Mouse (Mus musculus): ENCODE measurements around the gene Vamp5. TPM values are rescaled to one million over a fixed set of nuclear protein-coding genes. Genes with fewer than 3 reads are reported as not detected.
A peak's percentile ranks its signal among the peaks of the same experiment; 100 is the strongest.

Gene Vamp5
- total RNA-seq, 2 experiments from 2014 or later: 22.9 to 25.5 TPM

- DNase-seq (ENCODE audit: low spot score in 2 of 2): peak; percentile 72 to 76
These were observed 32.9 kb downstream of the Vamp5 start, which contains the start of gene 0610030E20Rik for GRCm38 (mm10) chr6:72347166-72347941. 0610030E20Rik (plus strand) TSS chr6:72347317.

- no peak for DNase-seq (ENCODE audit: low spot score in 2 of 2)
These were observed 34.0 kb downstream of the Vamp5 start for GRCm38 (mm10) chr6:72346261-72346660.

DNA sequence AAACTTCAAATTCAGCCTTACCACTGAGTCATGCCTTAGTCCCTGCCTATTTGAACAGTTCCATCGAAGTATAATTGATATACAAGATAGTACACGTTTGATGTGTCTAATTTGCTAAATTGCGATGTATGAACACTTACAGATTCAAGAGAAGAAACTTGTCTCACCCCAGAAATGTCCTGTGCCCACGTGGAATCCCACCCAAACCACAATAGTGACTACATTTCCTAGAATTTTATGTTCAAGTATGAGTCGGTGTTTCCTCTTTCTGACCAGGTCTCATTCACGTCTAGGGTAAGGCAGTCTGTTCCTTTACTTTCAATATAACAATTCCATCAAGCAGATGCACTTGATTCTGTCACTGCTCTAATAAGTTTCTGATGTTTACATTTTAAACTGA, 34.6 kb downstream of the Vamp5 start:
- DNase-seq (ENCODE audit: low spot score in 2 of 2): no peak

- peak; percentile 90 to 91 for DNase-seq (ENCODE audit: low spot score in 2 of 2)
These were observed 35.1 kb downstream of the Vamp5 start, which contains the start of gene Usp39 for GRCm38 (mm10) chr6:72345074-72345567. Usp39 (minus strand) TSS chr6:72345184.

DNA sequence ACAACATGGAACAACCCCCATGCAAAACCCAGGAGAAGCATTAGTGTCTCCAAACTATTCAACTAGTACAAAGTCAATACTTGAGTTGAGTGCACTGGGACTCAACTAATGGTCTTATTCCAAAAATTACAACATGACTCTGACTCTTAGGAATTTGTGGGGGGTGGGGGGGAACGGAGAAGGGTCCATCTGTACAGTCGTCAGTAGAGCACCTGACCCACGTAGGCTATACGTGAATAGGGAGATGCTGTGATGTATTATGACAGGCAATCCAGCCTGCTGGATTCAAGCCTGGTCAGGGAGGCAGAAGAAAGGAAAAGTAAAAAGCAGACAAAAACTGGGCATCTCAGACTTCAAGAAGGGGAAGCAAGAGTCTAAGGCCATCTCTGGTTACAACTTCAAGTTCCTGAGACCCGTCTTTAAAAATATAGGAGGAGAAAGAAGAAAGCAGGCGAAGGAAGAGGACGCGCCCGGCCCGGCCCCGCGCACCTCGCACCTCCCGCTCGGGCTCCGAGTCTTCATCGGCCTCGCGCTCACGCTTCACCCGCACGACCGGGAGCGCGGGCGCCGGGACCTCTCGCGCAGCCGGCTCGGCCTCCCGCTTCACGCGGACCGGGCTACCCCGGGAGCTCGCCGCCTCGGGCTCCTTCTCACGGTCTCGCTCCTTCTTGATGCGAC, 35.7 kb downstream of the Vamp5 start:
- DNase-seq (ENCODE audit: low spot score in 2 of 2): no peak

DNA sequence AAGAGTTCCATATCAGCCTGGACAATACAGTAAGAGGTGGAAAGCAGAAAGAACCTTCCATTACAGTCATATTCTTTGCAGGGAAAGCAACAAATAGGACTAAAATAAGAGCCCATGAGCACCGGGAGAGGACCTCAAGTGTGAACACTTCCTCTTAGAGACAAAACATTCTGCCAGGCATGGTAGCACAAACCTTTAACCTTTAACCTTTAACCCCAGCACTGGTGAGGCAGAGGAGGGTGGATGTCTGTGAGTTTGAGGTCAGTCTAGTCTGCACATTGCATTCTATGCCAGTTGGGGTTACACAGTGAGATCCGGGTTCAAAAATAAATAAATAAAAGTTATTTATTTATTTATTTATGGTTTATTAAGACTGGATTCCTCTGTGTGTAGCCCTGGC, 39.8 kb downstream of the Vamp5 start:
- DNase-seq (ENCODE audit: low spot score in 2 of 2): no peak

DNA sequence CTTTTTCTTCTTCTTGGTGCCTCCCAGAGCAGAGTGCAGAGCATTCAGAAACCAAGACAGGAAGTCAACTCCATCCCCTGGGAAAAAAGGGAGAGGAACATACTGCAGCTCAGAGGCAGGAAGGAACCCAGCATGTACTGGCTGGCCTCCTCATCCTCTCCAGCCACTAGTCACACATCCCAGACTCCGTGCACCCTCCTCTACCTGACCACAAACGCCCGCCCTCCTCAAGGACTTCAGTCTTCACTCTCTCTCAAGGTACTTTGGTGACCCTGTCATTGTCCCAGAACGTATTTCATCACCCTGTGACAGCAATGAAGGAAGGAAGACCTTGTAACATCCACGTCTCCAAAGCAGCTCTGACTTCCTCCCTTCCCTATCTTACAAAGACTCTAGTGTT, 47.2 kb downstream of the Vamp5 start:
- DNase-seq (ENCODE audit: low spot score in 2 of 2): no peak

GRCm38 (mm10) chr6:72330133-72330532, 50.1 kb downstream of the Vamp5 start:
- DNase-seq (ENCODE audit: low spot score in 2 of 2): no peak

DNA sequence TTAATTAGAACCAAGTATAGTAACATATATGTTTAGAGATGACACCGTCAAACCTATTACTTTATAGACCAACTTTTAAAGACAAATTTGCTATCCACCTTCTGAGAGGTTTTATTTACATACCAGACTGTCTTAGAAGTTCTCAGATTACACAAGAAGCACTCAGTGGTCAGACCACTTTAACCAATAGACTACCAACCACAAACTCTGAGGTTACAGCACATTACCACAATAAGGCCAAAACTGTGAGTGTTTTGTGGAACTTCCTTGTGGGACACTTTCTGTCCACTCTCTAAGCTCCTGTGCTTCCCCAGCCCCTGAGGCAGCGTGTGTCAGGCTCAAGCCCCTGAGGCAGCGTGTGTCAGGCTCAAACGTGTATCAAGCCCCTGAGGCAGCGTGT, 51.2 kb downstream of the Vamp5 start:
- no peak for DNase-seq (ENCODE audit: low spot score in 2 of 2)

DNA sequence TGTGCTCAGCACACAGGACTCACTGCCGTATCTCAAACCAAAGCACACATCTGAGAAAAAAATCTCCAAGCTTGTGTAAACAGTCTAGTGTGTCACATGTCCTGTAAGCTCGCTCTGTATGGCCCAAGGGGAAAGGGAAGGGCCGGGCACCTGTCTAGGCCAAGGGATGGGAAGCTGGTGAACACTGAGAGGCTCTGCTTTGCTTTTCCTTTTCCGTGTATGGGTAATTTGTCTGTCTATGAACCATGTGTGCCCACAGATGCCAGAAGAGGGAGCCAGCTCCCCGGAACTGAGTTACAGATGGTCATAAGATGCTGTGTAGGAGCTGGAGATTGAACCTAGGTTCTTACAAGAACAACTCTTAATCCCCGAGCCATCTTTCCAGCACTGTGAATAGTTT, 54.0 kb downstream of the Vamp5 start:
- peak in 1 of 2 experiments; percentile 32 for DNase-seq (ENCODE audit: low spot score in 2 of 2)

- no peak for DNase-seq (ENCODE audit: low spot score in 2 of 2)
These were observed 56.3 kb downstream of the Vamp5 start for GRCm38 (mm10) chr6:72323786-72324508.

- no peak for DNase-seq (ENCODE audit: low spot score in 2 of 2)
These were observed 57.3 kb downstream of the Vamp5 start for GRCm38 (mm10) chr6:72322936-72323335.

- peak; percentile 17 to 32 for DNase-seq (ENCODE audit: low spot score in 2 of 2)
These were observed 61.2 kb downstream of the Vamp5 start for GRCm38 (mm10) chr6:72319019-72319418.

Other genes starting within 250 kb of the Vamp5 start
- 1 to 10 TPM; 2.9 to 3.7 TPM for gene Atoh8, start 144.9 kb downstream of the Vamp5 start, total RNA-seq (2021)
- gene Sftpb, start 75.9 kb downstream of the Vamp5 start, total RNA-seq (2021): not detected
- 10 to 100 TPM; 30.9 to 31.7 TPM for gene Usp39, start 35.3 kb downstream of the Vamp5 start, total RNA-seq (2021)
- 10 to 100 TPM; 24.2 to 33.2 TPM for gene 0610030E20Rik, start 33.2 kb downstream of the Vamp5 start, total RNA-seq (2021)
- 10 to 100 TPM; 24.3 to 24.4 TPM for gene Tmem150a, start 25.0 kb downstream of the Vamp5 start, total RNA-seq (2021)
- gene Rnf181, start 13.5 kb downstream of the Vamp5 start, total RNA-seq (2021): 100 to 1,000 TPM; 187 to 460 TPM
- gene Vamp8, start 10.2 kb upstream of the Vamp5 start, total RNA-seq (2021): 100 to 1,000 TPM; 111 to 140 TPM
- gene Ggcx, start 33.8 kb upstream of the Vamp5 start, total RNA-seq (2021): 10 to 100 TPM; 48.6 to 59.5 TPM
- gene Mat2a, start 59.1 kb upstream of the Vamp5 start, total RNA-seq (2021): 100 to 1,000 TPM; 291 to 320 TPM
- under 1 TPM; 0.26 to 0.27 TPM for gene Sh2d6, start 141.2 kb upstream of the Vamp5 start, total RNA-seq (2021)
- 10 to 100 TPM; 43.1 to 57.0 TPM for gene Capg, start 163.9 kb upstream of the Vamp5 start, total RNA-seq (2021)
- 10 to 100 TPM; 10.9 to 13.5 TPM for gene Elmod3, start 217.9 kb upstream of the Vamp5 start, total RNA-seq (2021)
- gene Retsat, start 218.0 kb upstream of the Vamp5 start, total RNA-seq (2021): 100 to 1,000 TPM; 332 to 343 TPM
- gene Tgoln1, start 236.5 kb upstream of the Vamp5 start, total RNA-seq (2021): 100 to 1,000 TPM; 241 to 257 TPM

Measured in adrenal gland, adult 18-20 months (tissue).